Mouse (Mus musculus): ENCODE data around the gene Gm49378. TPM values are rescaled to one million over a fixed set of nuclear protein-coding genes. Genes with fewer than 3 reads are reported as not detected.

The Gm49378 gene
- 1.6 and 1.9 TPM in 2 replicates for polyA plus RNA-seq (2014; fragmentation: Nextera tagmentation; extraction: Ambion mirVana)

- WGBS = 95% methylated on average over 9 of the region's 9 CpGs
- Histone ChIP-seq H3K27me3 (replicated peaks; ENCODE audit: control insufficient read depth, insufficient read depth, low read length) (no peaks in the 10 kb centered on the region), H3K4me3 (ENCODE audit: low read depth, low read length) (no peak within 1 kb of the TSS), H3K36me3 (ENCODE audit: control insufficient read depth, insufficient read depth, low read length) (peaks cover 65% of the 10 kb centered on the region), H3K4me1 (replicated peaks; ENCODE audit: control insufficient read depth, insufficient read depth, low read length) (peaks cover 8% of the 10 kb centered on the region; the same call in 1 of the 2 replicates), H3K9me3 (ENCODE audit: control insufficient read depth, low read length) (no peaks in the 10 kb centered on the region), H3K9ac (ENCODE audit: low read length) (no peak within 1 kb of the TSS), H3K4me2 (ENCODE audit: low read length) (no peak within 1 kb of the TSS), H3K27ac (ENCODE audit: low read depth) (no peak within 1 kb of the TSS)
- ATAC-seq (replicated peaks; ENCODE audit: low FRiP score, low TSS enrichment, low read depth) (no peak), DNase-seq (ENCODE audit: low spot score) (no peak)
Observed at GRCm38 (mm10) chr14:55637795-55638194, at the start of gene Gm49378. Gene Gm49378, minus strand, starts transcription at chr14:55637895.

GRCm38 (mm10) chr14:55682118-55682493 lies 44.4 kb upstream of the Gm49378 start:
- Histone ChIP-seq H3K36me3 (ENCODE audit: control insufficient read depth, insufficient read depth, low read length) (peaks cover 35% of the 10 kb centered on the region), H3K27ac (ENCODE audit: low read depth) (no peak overlapping the region; the same call in 1 of the 2 replicates), H3K27me3 (replicated peaks; ENCODE audit: control insufficient read depth, insufficient read depth, low read length) (no peaks in the 10 kb centered on the region), H3K9ac (ENCODE audit: low read length) (peak overlapping the region; percentile 29; the same call in 1 of the 2 replicates), H3K4me3 (ENCODE audit: low read depth, low read length) (peak overlapping the region; percentile 76), H3K4me2 (ENCODE audit: low read length) (peak overlapping the region; percentile 62), H3K9me3 (ENCODE audit: control insufficient read depth, low read length) (no peaks in the 10 kb centered on the region), H3K4me1 (replicated peaks; ENCODE audit: control insufficient read depth, insufficient read depth, low read length) (peaks cover 8% of the 10 kb centered on the region; the same call in 1 of the 2 replicates)
- ATAC-seq (replicated peaks; ENCODE audit: low FRiP score, low TSS enrichment, low read depth) = peak; percentile 13
- WGBS = 12% methylated on average over 3 of the region's 3 CpGs
- DNase-seq (ENCODE audit: low spot score) = no peak

- Histone ChIP-seq H3K4me2 (ENCODE audit: low read length) (peak within 1 kb of the TSS; percentile 62), H3K27ac (ENCODE audit: low read depth) (peak within 1 kb of the TSS; percentile 81), H3K27me3 (replicated peaks; ENCODE audit: control insufficient read depth, insufficient read depth, low read length) (no peaks in the 10 kb centered on the region), H3K4me1 (replicated peaks; ENCODE audit: control insufficient read depth, insufficient read depth, low read length) (peaks cover 8% of the 10 kb centered on the region; the same call in 1 of the 2 replicates), H3K4me3 (ENCODE audit: low read depth, low read length) (peak within 1 kb of the TSS; percentile 76), H3K9me3 (ENCODE audit: control insufficient read depth, low read length) (no peaks in the 10 kb centered on the region), H3K9ac (ENCODE audit: low read length) (peak within 1 kb of the TSS; percentile 63), H3K36me3 (ENCODE audit: control insufficient read depth, insufficient read depth, low read length) (peaks cover 42% of the 10 kb centered on the region)
- ATAC-seq (replicated peaks; ENCODE audit: low FRiP score, low TSS enrichment, low read depth) (peak; percentile 98), DNase-seq (ENCODE audit: low spot score) (peak; percentile 98)
- under 1% methylated on average over 64 of the region's 66 CpGs for WGBS
Observed at GRCm38 (mm10) chr14:55681160-55682117, 43.7 kb upstream of the Gm49378 start, which contains the start of gene Tinf2. Gene Tinf2, minus strand, starts transcription at chr14:55681820.

GRCm38 (mm10) chr14:55677615-55678014 lies 39.9 kb upstream of the Gm49378 start:
- Histone ChIP-seq H3K4me1 (replicated peaks; ENCODE audit: control insufficient read depth, insufficient read depth, low read length) (peaks cover 13% of the 10 kb centered on the region; the same call in 1 of the 2 replicates), H3K36me3 (ENCODE audit: control insufficient read depth, insufficient read depth, low read length) (peaks cover 59% of the 10 kb centered on the region), H3K9ac (ENCODE audit: low read length) (no peak overlapping the region), H3K4me3 (ENCODE audit: low read depth, low read length) (no peak overlapping the region), H3K27ac (ENCODE audit: low read depth) (no peak overlapping the region), H3K9me3 (ENCODE audit: control insufficient read depth, low read length) (no peaks in the 10 kb centered on the region), H3K4me2 (ENCODE audit: low read length) (no peak overlapping the region), H3K27me3 (replicated peaks; ENCODE audit: control insufficient read depth, insufficient read depth, low read length) (no peaks in the 10 kb centered on the region)
- ATAC-seq (replicated peaks; ENCODE audit: low FRiP score, low TSS enrichment, low read depth) (no peak), DNase-seq (ENCODE audit: low spot score) (no peak)
- 85% methylated on average over 4 of the region's 4 CpGs for WGBS

- Histone ChIP-seq H3K27me3 (replicated peaks; ENCODE audit: control insufficient read depth, insufficient read depth, low read length) (no peaks in the 10 kb centered on the region), H3K9me3 (ENCODE audit: control insufficient read depth, low read length) (no peaks in the 10 kb centered on the region), H3K9ac (ENCODE audit: low read length) (peak overlapping the region; percentile 56), H3K4me1 (replicated peaks; ENCODE audit: control insufficient read depth, insufficient read depth, low read length) (peaks cover 17% of the 10 kb centered on the region; the same call in 1 of the 2 replicates), H3K4me3 (ENCODE audit: low read depth, low read length) (peak overlapping the region; percentile 96), H3K36me3 (ENCODE audit: control insufficient read depth, insufficient read depth, low read length) (peaks cover 44% of the 10 kb centered on the region), H3K27ac (ENCODE audit: low read depth) (peak overlapping the region; percentile 73), H3K4me2 (ENCODE audit: low read length) (peak overlapping the region; percentile 88)
- ATAC-seq (replicated peaks; ENCODE audit: low FRiP score, low TSS enrichment, low read depth) = no peak
- 73% methylated on average over 7 of the region's 7 CpGs for WGBS
- DNase-seq (ENCODE audit: low spot score) = no peak
Observed at GRCm38 (mm10) chr14:55672741-55673060, 35.0 kb upstream of the Gm49378 start.

- WGBS = under 1% methylated on average over 38 of the region's 38 CpGs
- H3K4me2 ChIP-seq (ENCODE audit: low read length) = peak within 1 kb of the TSS; percentile 96
- peak; percentile 95 for ATAC-seq (replicated peaks; ENCODE audit: low FRiP score, low TSS enrichment, low read depth)
Observed at GRCm38 (mm10) chr14:55671833-55672740, 34.4 kb upstream of the Gm49378 start, which contains the start of the genes Gmpr2 and Nedd8. Gene Gmpr2, plus strand, starts transcription at chr14:55671941. Gene Nedd8, minus strand, starts transcription at chr14:55672124.

GRCm38 (mm10) chr14:55671486-55671832 lies 33.8 kb upstream of the Gm49378 start:
- Histone ChIP-seq H3K4me3 (ENCODE audit: low read depth, low read length) (peak overlapping the region; percentile 96), H3K4me2 (ENCODE audit: low read length) (peak overlapping the region; percentile 96), H3K4me1 (replicated peaks; ENCODE audit: control insufficient read depth, insufficient read depth, low read length) (peaks cover 17% of the 10 kb centered on the region; the same call in 1 of the 2 replicates), H3K9me3 (ENCODE audit: control insufficient read depth, low read length) (no peaks in the 10 kb centered on the region), H3K36me3 (ENCODE audit: control insufficient read depth, insufficient read depth, low read length) (peaks cover 34% of the 10 kb centered on the region), H3K27ac (ENCODE audit: low read depth) (peak overlapping the region; percentile 73), H3K27me3 (replicated peaks; ENCODE audit: control insufficient read depth, insufficient read depth, low read length) (no peaks in the 10 kb centered on the region), H3K9ac (ENCODE audit: low read length) (peak overlapping the region; percentile 80)
- DNase-seq (ENCODE audit: low spot score) (no peak), ATAC-seq (replicated peaks; ENCODE audit: low FRiP score, low TSS enrichment, low read depth) (peak; percentile 9; the same call in 1 of the 2 replicates)
- 0% methylated on average over 12 of the region's 12 CpGs for WGBS

More at GRCm38 (mm10) chr14:55671833-55672740, 34.4 kb upstream of the Gm49378 start, which contains the start of the genes Gmpr2 and Nedd8:
- Histone ChIP-seq H3K36me3 (ENCODE audit: control insufficient read depth, insufficient read depth, low read length) (peaks cover 38% of the 10 kb centered on the region), H3K9me3 (ENCODE audit: control insufficient read depth, low read length) (no peaks in the 10 kb centered on the region), H3K27me3 (replicated peaks; ENCODE audit: control insufficient read depth, insufficient read depth, low read length) (no peaks in the 10 kb centered on the region), H3K9ac (ENCODE audit: low read length) (peak within 1 kb of the TSS; percentile 80), H3K4me3 (ENCODE audit: low read depth, low read length) (peak within 1 kb of the TSS; percentile 96), H3K4me1 (replicated peaks; ENCODE audit: control insufficient read depth, insufficient read depth, low read length) (peaks cover 17% of the 10 kb centered on the region; the same call in 1 of the 2 replicates), H3K27ac (ENCODE audit: low read depth) (peak within 1 kb of the TSS; percentile 73)
- DNase-seq (ENCODE audit: low spot score) = peak; percentile 98

- 47% methylated on average over 2 of the region's 2 CpGs for WGBS
- Histone ChIP-seq H3K36me3 (ENCODE audit: control insufficient read depth, insufficient read depth, low read length) (peaks cover 47% of the 10 kb centered on the region), H3K27ac (ENCODE audit: low read depth) (no peak overlapping the region; the same call in 1 of the 2 replicates), H3K4me3 (ENCODE audit: low read depth, low read length) (0 out of 2 replicates have a peak overlapping the region, but pooled peaks have one; percentile 88), H3K27me3 (replicated peaks; ENCODE audit: control insufficient read depth, insufficient read depth, low read length) (no peaks in the 10 kb centered on the region), H3K9ac (ENCODE audit: low read length) (no peak overlapping the region), H3K4me2 (ENCODE audit: low read length) (peak overlapping the region; percentile 62), H3K9me3 (ENCODE audit: control insufficient read depth, low read length) (no peaks in the 10 kb centered on the region), H3K4me1 (replicated peaks; ENCODE audit: control insufficient read depth, insufficient read depth, low read length) (peaks cover 5% of the 10 kb centered on the region; the same call in 1 of the 2 replicates)
- no peak for ATAC-seq (replicated peaks; ENCODE audit: low FRiP score, low TSS enrichment, low read depth)
- DNase-seq (ENCODE audit: low spot score) = no peak
Observed at GRCm38 (mm10) chr14:55660636-55661035, 22.9 kb upstream of the Gm49378 start.

Measured in intestine, embryonic 14.5 days (tissue).